Mouse (Mus musculus) neural tube, embryonic 11.5 days (tissue): Measurements from ENCODE around the gene Syncrip. TPM values are rescaled to one million over a fixed set of nuclear protein-coding genes. Genes with fewer than 3 reads are reported as not detected.
"Not testable (repeated sequence)": the region's sequence is repeated elsewhere in the genome, so short reads cannot be mapped to it uniquely, and the experiment has no call there.

Experiments used
- ATAC-seq: fragments of 200-750 bp; cut with Nextera tagmentation; 2 replicates; pipeline ENCODE4 v1.8.0; 2017; ENCODE audit warnings: moderate number of reproducible peaks, mild to moderate bottlenecking, moderate TSS enrichment, moderate library complexity; ENCODE audit not compliant: insufficient read depth, low FRiP score, low TSS enrichment
- DNase-seq: peaks from one replicate; pipeline ENCODE4 v3.0.0-alpha.2; 2015; ENCODE audit warnings: low spot score
- H3K27ac ChIP-seq: fragments of 300-500 bp; sonication (generic); 2 replicates; pipeline ENCODE4 v1.5.1; 2014; ENCODE audit warnings: low read depth, mild to moderate bottlenecking, low read length
- H3K27me3 ChIP-seq: fragments of 300-500 bp; sonication (generic); 2 replicates; pipeline ENCODE4 v1.6.1; 2014; ENCODE audit warnings: mild to moderate bottlenecking, low read length, mixed read lengths; ENCODE audit not compliant: control insufficient read depth, insufficient read depth
- H3K36me3 ChIP-seq: fragments of 300-500 bp; sonication (generic); 2 replicates; pipeline ENCODE4 v1.6.1; 2014; ENCODE audit warnings: mild to moderate bottlenecking, low read length, moderate library complexity, mixed read lengths; ENCODE audit not compliant: control insufficient read depth, insufficient read depth
- H3K4me1 ChIP-seq: fragments of 300-500 bp; sonication (generic); 2 replicates; pipeline ENCODE4 v1.6.1; 2014; ENCODE audit warnings: low read length, mixed read lengths; ENCODE audit not compliant: control insufficient read depth, insufficient read depth
- H3K4me2 ChIP-seq: fragments of 300-500 bp; sonication (generic); 2 replicates; pipeline ENCODE4 v1.6.1; 2014; ENCODE audit warnings: low read depth, mild to moderate bottlenecking, moderate library complexity
- H3K4me3 ChIP-seq: fragments of 300-500 bp; sonication (generic); 2 replicates; pipeline ENCODE4 v1.5.1; 2014; ENCODE audit warnings: low read depth, low read length
- H3K9ac ChIP-seq: fragments of 300-500 bp; sonication (generic); 2 replicates; pipeline ENCODE4 v1.6.1; 2014; ENCODE audit warnings: mild to moderate bottlenecking, low read length
- H3K9me3 ChIP-seq: fragments of 300-500 bp; sonication (generic); 2 replicates; pipeline ENCODE4 v1.6.1; 2016; ENCODE audit warnings: low read length; ENCODE audit not compliant: control insufficient read depth
- whole genome bisulfite sequencing: fragments of 180-500 bp; shearing (Covaris S2); extraction: QIAGEN DNeasy Blood & Tissue Kit; methylation state at CpG from one replicate; pipeline ENCODE4 v1.1.7; 2014; 5-methylcytosine and 5-hydroxymethylcytosine counted together
- polyA plus RNA-seq: library from polyadenylated mRNA; unstranded; fragments of >200 nt; fragmentation: Nextera tagmentation; extraction: Ambion mirVana; gene quantifications from 2 replicates; pipeline ENCODE4 v1.2.1, GENCODE M21; 2014

Gene Syncrip
- 124 and 132 TPM in 2 replicates for polyA plus RNA-seq

DNA sequence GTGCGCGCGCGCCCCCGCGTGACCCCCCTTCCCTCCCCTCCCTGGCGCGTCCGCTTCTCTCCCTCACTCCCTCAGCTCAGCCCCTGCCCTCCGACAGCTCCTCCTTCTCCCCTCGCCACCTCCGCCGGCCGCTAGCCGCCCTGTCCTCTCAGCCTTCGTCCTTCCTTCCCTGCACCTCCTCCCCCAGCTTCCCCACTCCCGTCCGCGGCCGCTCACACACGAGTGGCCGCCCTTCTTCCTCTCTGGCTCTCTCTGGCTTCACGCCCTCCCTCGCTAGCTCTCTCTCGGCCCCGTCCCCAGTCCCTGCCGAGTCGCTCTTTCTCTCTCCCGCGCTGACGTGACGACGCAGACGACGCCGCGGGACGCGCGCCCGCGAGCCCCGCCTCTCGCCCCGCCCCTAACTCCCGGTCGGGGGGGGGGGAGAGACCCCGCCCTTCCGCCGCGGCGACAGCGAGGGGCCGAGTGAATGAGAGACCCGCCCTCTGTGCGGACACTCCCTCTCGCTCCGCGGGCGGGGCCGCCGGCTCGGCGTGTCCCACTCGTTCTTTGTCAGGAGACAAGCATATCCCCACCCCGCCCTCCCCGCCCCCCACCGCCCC, at the start of gene Syncrip:
Gene Syncrip, minus strand, starts transcription at position 345 of the 599 bp plus-strand sequence.
- H3K27me3 ChIP-seq, H3K4me1 ChIP-seq, H3K36me3 ChIP-seq, H3K9me3 ChIP-seq: not testable (repeated sequence)
- WGBS = 2% methylated on average over 15 of the region's 68 CpGs
- H3K4me3 ChIP-seq = peak within 1 kb of the TSS; percentile 100
- H3K4me2 ChIP-seq = peak within 1 kb of the TSS; percentile 73
- H3K27ac ChIP-seq = peak within 1 kb of the TSS; percentile 99
- DNase-seq (peak; percentile 98), ATAC-seq (peak; percentile 93)
- peak within 1 kb of the TSS; percentile 99 for H3K9ac ChIP-seq

DNA sequence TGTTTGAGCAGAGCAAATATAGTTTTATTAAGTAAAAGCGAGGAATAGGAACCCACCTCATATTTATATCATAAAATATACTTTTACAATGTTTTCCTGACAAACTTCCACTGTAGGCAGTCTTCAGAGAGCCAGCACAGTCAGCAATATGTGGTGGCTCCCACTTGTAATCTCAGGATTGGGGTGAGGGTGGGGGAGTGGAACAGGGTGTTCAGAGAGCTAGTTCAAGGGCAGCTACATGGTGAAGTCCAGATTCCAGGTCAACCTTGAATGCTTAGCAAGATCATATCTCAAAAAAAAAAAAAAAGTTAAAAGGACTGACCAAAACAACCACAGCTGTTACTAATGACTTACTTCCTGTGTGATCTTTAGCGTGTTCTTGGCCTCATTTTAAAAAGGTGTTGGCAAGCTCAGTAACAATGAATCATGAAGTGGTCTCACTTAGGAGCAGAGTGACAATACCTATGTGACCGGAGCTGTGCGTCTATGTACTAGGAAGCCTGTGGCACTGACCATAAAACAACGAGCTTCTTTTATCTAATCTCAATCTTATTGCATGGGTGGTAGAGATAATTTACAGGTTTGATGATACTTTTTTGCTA, 47.7 kb upstream of the Syncrip start:
- whole genome bisulfite sequencing = 75% methylated on average over 5 of the region's 5 CpGs
- DNase-seq (no peak), ATAC-seq (no peak)

DNA sequence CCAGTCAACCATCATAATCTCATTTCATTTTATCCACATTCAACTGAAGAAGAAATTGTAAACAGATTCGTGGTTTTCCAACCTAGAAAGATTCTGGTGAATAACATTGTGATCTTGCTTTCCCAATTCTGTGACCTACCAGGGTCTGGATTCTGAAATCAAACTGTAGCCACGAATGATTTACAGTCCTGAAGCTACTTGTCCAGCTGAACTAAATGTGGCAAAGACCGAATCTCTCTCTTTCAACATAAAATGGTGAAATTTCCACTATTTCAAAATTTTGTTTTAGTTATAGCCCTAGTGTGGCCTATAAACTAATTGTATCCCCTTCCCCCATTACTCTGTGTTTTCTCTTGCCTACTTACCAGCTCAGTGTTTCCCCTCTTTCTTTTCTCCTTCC, 47.2 kb upstream of the Syncrip start:
- DNase-seq = no peak
- H3K27ac ChIP-seq = no peak overlapping the region
- 83% methylated on average over 3 of the region's 3 CpGs for WGBS
- H3K4me3 ChIP-seq = no peak overlapping the region
- ATAC-seq = no peak
- no peaks in the 10 kb centered on the region for H3K9me3 ChIP-seq
- no peaks in the 10 kb centered on the region for H3K36me3 ChIP-seq
- no peak overlapping the region for H3K9ac ChIP-seq
- no peaks in the 10 kb centered on the region for H3K27me3 ChIP-seq
- no peaks in the 10 kb centered on the region for H3K4me1 ChIP-seq
- no peak overlapping the region for H3K4me2 ChIP-seq

More for the DNA sequence above, 47.7 kb upstream of the Syncrip start:
- no peak overlapping the region for H3K9ac ChIP-seq
- H3K4me1 ChIP-seq = no peaks in the 10 kb centered on the region
- H3K4me2 ChIP-seq = no peak overlapping the region
- H3K36me3 ChIP-seq = no peaks in the 10 kb centered on the region
- H3K4me3 ChIP-seq = no peak overlapping the region
- H3K27ac ChIP-seq = no peak overlapping the region
- no peaks in the 10 kb centered on the region for H3K27me3 ChIP-seq
- no peaks in the 10 kb centered on the region for H3K9me3 ChIP-seq

DNA sequence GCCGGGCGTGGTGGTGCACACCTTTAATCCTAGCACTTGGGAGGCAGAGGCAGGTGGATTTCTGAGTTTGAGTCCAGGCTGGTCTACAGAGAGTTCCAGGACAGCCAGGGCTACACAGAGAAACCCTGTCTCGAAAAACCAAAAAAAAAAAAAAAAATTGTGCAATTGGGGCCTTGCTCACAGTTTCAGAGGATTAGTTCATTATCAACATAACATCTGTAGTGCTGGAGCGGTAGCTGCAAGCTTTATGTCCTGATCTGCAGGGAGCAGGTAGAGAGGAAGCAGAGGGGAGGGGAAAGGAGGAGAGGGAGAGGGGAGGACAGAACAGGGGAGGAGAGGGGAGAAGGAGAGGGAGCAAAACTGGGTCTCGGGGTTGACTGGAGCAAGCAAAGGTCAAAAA, 46.4 kb upstream of the Syncrip start:
- no peak for DNase-seq
- H3K27ac ChIP-seq = no peak overlapping the region
- H3K9ac ChIP-seq = no peak overlapping the region
- H3K27me3 ChIP-seq = no peaks in the 10 kb centered on the region
- no peak overlapping the region for H3K4me3 ChIP-seq
- no peak overlapping the region for H3K4me2 ChIP-seq
- no peak for ATAC-seq
- WGBS = 73% methylated on average over 5 of the region's 5 CpGs
- no peaks in the 10 kb centered on the region for H3K4me1 ChIP-seq
- H3K9me3 ChIP-seq = no peaks in the 10 kb centered on the region
- no peaks in the 10 kb centered on the region for H3K36me3 ChIP-seq

DNA sequence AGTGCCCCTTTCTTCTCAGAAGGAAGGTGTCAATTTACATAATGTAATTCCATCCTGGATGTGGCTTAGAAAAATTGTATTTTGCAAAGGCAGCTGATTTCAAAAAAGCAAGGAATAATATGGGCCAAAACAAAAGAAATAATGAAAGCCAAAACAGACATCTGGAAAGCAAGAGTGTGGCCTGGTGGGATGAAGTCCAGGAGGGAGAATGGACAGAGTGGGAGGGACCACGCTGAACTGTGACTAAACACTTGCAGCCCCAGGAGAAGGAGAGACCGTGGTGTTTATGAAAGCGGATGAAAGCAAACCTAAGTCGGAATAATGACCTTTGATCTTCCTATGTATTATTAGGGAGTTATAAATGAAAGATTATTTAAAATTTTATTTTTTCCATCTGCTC, 45.6 kb upstream of the Syncrip start:
- H3K27ac ChIP-seq = no peak overlapping the region
- no peaks in the 10 kb centered on the region for H3K9me3 ChIP-seq
- H3K4me2 ChIP-seq = no peak overlapping the region
- no peak for ATAC-seq
- 75% methylated on average over 4 of the region's 4 CpGs for WGBS
- no peaks in the 10 kb centered on the region for H3K4me1 ChIP-seq
- H3K9ac ChIP-seq = no peak overlapping the region
- no peak overlapping the region for H3K4me3 ChIP-seq
- no peaks in the 10 kb centered on the region for H3K36me3 ChIP-seq
- no peak for DNase-seq
- no peaks in the 10 kb centered on the region for H3K27me3 ChIP-seq

DNA sequence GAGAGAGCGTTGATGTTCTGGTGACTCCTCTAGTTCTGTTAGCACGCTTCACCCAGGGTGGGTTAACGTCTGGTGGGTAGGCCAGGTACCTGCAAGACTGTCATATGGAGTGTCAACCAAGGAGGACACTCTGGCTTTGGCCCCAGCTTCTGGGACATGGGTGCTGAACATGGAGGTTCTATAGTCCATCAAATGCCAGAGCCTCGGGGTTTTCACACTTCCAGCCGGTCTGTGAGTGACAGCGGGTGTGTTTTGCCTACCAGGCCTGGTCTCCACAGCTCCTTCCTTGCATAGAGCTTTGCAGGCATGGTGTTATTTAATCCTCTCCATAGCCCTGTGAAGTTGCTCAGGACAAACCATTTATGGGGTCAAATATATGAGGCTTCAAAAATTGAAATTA, 43.0 kb upstream of the Syncrip start:
- ATAC-seq = no peak
- Histone ChIP-seq H3K4me2 (no peak overlapping the region), H3K9ac (no peak overlapping the region), H3K27ac (no peak overlapping the region), H3K4me1 (peaks cover 6% of the 10 kb centered on the region), H3K9me3 (no peaks in the 10 kb centered on the region), H3K27me3 (no peaks in the 10 kb centered on the region), H3K36me3 (0 out of 2 replicates have a peak, but pooled peaks cover 2% of the 10 kb centered on the region), H3K4me3 (no peak overlapping the region)
- no peak for DNase-seq
- WGBS = 91% methylated on average over 6 of the region's 6 CpGs

DNA sequence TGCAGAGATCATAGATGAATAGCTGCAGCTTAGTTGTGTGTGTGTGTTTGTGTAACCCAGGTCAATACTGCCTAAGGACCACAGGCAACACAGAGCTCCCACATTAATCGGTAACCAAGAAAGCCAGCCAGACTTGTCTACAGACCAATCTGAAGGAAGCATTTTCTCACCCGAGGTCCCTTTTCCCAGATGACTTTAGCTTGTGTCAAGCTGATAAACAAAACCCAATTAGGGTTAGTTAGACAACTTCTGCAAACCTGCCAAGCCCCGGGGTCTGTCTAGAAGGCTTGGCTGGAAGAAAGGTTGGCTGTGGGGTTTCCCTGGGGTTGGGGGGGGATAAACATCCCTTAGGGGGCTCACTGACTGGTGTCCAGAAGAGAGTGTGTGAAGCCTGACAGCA, 42.4 kb upstream of the Syncrip start:
- no peak overlapping the region for H3K4me3 ChIP-seq
- 74% methylated on average over 3 of the region's 3 CpGs for WGBS
- H3K27me3 ChIP-seq = no peaks in the 10 kb centered on the region
- H3K4me2 ChIP-seq = no peak overlapping the region
- no peak overlapping the region for H3K27ac ChIP-seq
- DNase-seq (no peak), ATAC-seq (no peak)
- H3K36me3 ChIP-seq = 0 out of 2 replicates have a peak, but pooled peaks cover 2% of the 10 kb centered on the region
- H3K4me1 ChIP-seq = peaks cover 9% of the 10 kb centered on the region
- H3K9ac ChIP-seq = no peak overlapping the region
- H3K9me3 ChIP-seq = no peaks in the 10 kb centered on the region

DNA sequence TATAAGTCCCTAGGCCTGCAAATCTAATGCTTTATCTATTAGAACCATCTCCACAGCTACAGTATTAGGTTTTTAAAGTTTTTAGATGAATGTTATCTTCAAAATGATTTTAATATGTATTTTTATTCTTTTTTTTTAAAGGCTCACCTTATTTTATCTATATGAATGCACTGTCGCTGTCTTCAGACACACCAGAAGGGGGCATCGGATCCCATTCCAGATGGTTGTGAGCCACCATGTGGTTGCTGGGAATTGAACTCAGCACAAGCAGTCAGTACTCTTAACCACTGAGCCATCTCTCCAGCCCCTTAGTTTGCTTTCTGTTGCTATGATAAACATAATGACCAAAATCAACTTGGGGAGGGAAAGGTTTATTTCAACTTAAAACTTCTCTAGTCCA, 42.0 kb upstream of the Syncrip start:
- H3K4me1 ChIP-seq = peaks cover 9% of the 10 kb centered on the region
- no peak overlapping the region for H3K27ac ChIP-seq
- no peaks in the 10 kb centered on the region for H3K27me3 ChIP-seq
- H3K9me3 ChIP-seq = no peaks in the 10 kb centered on the region
- H3K9ac ChIP-seq = no peak overlapping the region
- 0 out of 2 replicates have a peak, but pooled peaks cover 2% of the 10 kb centered on the region for H3K36me3 ChIP-seq
- no peak overlapping the region for H3K4me2 ChIP-seq
- H3K4me3 ChIP-seq = no peak overlapping the region
- 94% methylated on average over 2 of the region's 2 CpGs for WGBS
- no peak for ATAC-seq
- DNase-seq = no peak

DNA sequence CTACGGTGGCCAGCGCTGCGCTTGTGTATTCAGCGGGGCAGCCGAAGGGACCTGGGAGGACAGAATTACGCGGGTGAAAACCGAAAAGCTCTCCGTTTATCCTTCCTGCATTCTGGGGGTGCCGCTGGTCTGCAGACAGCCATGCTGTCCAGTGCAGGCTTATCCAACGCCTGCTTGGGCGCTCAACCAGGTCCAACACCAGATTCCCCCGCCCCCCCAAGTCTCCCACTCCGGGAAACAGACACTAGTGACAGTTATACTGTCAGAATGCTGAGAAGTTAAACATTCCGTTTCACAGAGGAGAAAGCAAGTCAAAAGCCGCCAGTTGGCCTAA, 40.9 kb upstream of the Syncrip start:
- Histone ChIP-seq H3K27me3 (no peaks in the 10 kb centered on the region), H3K4me3 (peak overlapping the region; percentile 68), H3K4me2 (peak overlapping the region; percentile 83), H3K9me3 (no peaks in the 10 kb centered on the region), H3K36me3 (0 out of 2 replicates have a peak, but pooled peaks cover 2% of the 10 kb centered on the region), H3K9ac (peak overlapping the region; percentile 94), H3K27ac (peak overlapping the region; percentile 83; the same call in 1 of the 2 replicates), H3K4me1 (peaks cover 9% of the 10 kb centered on the region)
- DNase-seq (no peak), ATAC-seq (no peak; the same call in 1 of the 2 replicates)
- under 1% methylated on average over 16 of the region's 16 CpGs for WGBS
